Mouse (Mus musculus) intestine, postnatal 0 days (tissue): ENCODE data around the gene Hspb2. TPM values are rescaled to one million over a fixed set of nuclear protein-coding genes. Genes with fewer than 3 reads are reported as not detected.
A peak's percentile ranks its signal among the peaks of the same experiment; 100 is the strongest.

Experiments used
- ATAC-seq: fragments of 200-750 bp; cut with Nextera tagmentation; 2 replicates; pipeline ENCODE4 v1.8.0; 2017; ENCODE audit warnings: mild to moderate bottlenecking, moderate TSS enrichment, moderate library complexity
- H3K27ac ChIP-seq: fragments of 300-500 bp; sonication (generic); 2 replicates; pipeline ENCODE4 v1.5.1; 2014; ENCODE audit warnings: mild to moderate bottlenecking, low read depth, low read length, moderate library complexity
- H3K27me3 ChIP-seq: fragments of 300-500 bp; sonication (generic); replicated peaks from 2 replicates; pipeline ENCODE4 v1.6.1; 2014; ENCODE audit warnings: low read length, mixed read lengths; ENCODE audit not compliant: control insufficient read depth, insufficient read depth
- H3K36me3 ChIP-seq: fragments of 300-500 bp; sonication (generic); 2 replicates; pipeline ENCODE4 v1.6.1; 2014; ENCODE audit warnings: mild to moderate bottlenecking, moderate library complexity; ENCODE audit not compliant: control insufficient read depth, insufficient read depth
- H3K4me1 ChIP-seq: fragments of 300-500 bp; sonication (generic); replicated peaks from 2 replicates; pipeline ENCODE4 v1.6.1; 2014; ENCODE audit warnings: antibody characterized with exemption, low read length, mixed read lengths; ENCODE audit not compliant: control insufficient read depth, insufficient read depth
- H3K4me2 ChIP-seq: fragments of 300-500 bp; sonication (generic); replicated peaks from 2 replicates; pipeline ENCODE4 v1.6.1; 2014; ENCODE audit warnings: low read depth, mild to moderate bottlenecking, moderate library complexity
- H3K4me3 ChIP-seq: fragments of 300-500 bp; sonication (generic); 2 replicates; pipeline ENCODE4 v1.5.1; 2014; ENCODE audit warnings: low read depth, low read length
- H3K9ac ChIP-seq: fragments of 300-500 bp; sonication (generic); 2 replicates; pipeline ENCODE4 v1.6.1; 2014; ENCODE audit warnings: mild to moderate bottlenecking, low read depth, low read length
- H3K9me3 ChIP-seq: fragments of 300-500 bp; sonication (generic); 2 replicates; pipeline ENCODE4 v1.6.1; 2016; ENCODE audit warnings: mixed run types; ENCODE audit not compliant: control insufficient read depth
- CTCF ChIP-seq: sonication (generic); IDR thresholded peaks from 2 replicates; pipeline ENCODE4 v1.5.1; 2016; ENCODE audit warnings: low read depth, mild to moderate bottlenecking, control low read depth, antibody characterized with exemption, moderate library complexity
- WGBS: fragments of 180-500 bp; shearing (Covaris S2); extraction: QIAGEN DNeasy Blood & Tissue Kit; methylation state at CpG from one replicate; pipeline ENCODE4 v1.1.7; 2014; 5-methylcytosine and 5-hydroxymethylcytosine counted together
- polyA plus RNA-seq: library from polyadenylated mRNA; unstranded; fragments of >200 nt; fragmentation: Nextera tagmentation; extraction: Ambion mirVana; gene quantifications from 2 replicates; pipeline ENCODE4 v1.2.1, GENCODE M21; 2015

Hspb2 gene
- polyA plus RNA-seq, 1 experiment from 2014 or later, result 10.3 TPM

- Histone ChIP-seq H3K9ac (no peak overlapping the region), H3K27ac (no peak overlapping the region), H3K4me2 (no peak overlapping the region), H3K9me3 (no peaks in the 10 kb centered on the region), H3K4me3 (no peak overlapping the region), H3K27me3 (no peaks in the 10 kb centered on the region), H3K4me1 (0 out of 2 replicates have a peak, but pooled peaks cover 3% of the 10 kb centered on the region), H3K36me3 (peaks cover 5% of the 10 kb centered on the region; the same call in 1 of the 2 replicates)
- ATAC-seq, result no peak
- no peak for TF ChIP-seq CTCF
- 77% methylated on average over 3 of the region's 3 CpGs for WGBS
These were observed 9.9 kb downstream of the Hspb2 start for GRCm38 (mm10) chr9:50742261-50742660.

DNA sequence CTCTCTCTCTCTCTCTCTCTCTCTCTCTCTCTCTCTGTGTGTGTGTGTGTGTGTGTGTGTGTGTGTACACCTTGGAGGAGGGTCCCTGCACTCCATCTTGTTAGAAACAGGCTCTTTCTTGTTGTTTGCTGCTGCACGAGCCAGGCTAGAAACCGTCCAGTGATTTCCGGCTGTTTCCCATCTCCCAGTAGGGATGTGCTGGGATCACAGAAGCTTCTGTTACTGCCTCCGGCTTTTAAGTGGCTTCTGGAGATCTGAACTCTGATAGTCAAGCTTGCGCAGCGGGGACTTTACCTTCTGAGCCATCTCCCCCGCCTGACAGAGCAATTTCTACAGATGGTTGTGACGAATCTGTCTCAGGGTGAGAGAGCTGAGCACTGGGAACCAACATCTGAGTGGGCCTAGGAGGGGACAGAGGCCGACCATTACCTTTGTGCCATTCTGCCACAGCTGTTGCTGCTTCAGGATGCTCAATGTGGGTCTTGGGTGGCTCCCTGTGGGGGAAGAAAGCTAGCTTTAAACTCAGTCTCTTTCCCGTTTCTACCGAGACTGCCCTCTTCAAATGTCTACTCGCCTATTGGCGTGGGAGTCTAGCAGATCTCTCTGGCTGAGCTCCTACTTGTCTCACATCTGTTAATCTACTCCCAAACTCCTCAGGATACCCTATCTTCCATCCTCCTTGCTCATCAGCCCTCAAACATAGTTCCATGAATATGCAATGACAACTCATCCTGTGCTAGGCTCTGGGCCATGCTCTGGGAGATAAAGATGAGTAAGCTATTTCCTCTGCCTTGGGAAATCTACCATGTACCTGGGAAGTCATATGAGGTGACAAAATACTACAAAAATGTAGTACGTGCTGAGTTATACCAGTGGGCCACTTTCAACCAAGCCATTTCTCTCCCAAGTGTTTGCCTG is 11.0 kb downstream of the Hspb2 start:
- no peak overlapping the region for H3K4me2 ChIP-seq
- ATAC-seq, result no peak

GRCm38 (mm10) chr9:50738914-50739870 is 13.0 kb downstream of the Hspb2 start, which contains the start of gene Dixdc1:
Dixdc1 (minus strand) TSS chr9:50739517.
- peak within 1 kb of the TSS; percentile 57 for H3K4me2 ChIP-seq
- no peak within 1 kb of the TSS for H3K4me3 ChIP-seq
- H3K4me1 ChIP-seq, result no peaks in the 10 kb centered on the region
- peak; percentile 97 for ATAC-seq
- H3K27ac ChIP-seq, result no peak within 1 kb of the TSS
- no peak within 1 kb of the TSS for H3K9ac ChIP-seq
- peaks cover 5% of the 10 kb centered on the region; the same call in 1 of the 2 replicates for H3K36me3 ChIP-seq
- TF ChIP-seq CTCF, result no peak
- whole genome bisulfite sequencing, result 13% methylated on average over 36 of the region's 36 CpGs
- no peaks in the 10 kb centered on the region for H3K27me3 ChIP-seq
- H3K9me3 ChIP-seq, result no peaks in the 10 kb centered on the region

More for the DNA sequence above, 11.0 kb downstream of the Hspb2 start:
- TF ChIP-seq CTCF, result no peak
- H3K27me3 ChIP-seq, result no peaks in the 10 kb centered on the region
- H3K9ac ChIP-seq, result no peak overlapping the region
- 89% methylated on average over 14 of the region's 14 CpGs for WGBS
- no peak overlapping the region for H3K27ac ChIP-seq
- no peak overlapping the region for H3K4me3 ChIP-seq
- H3K9me3 ChIP-seq, result no peaks in the 10 kb centered on the region
- H3K4me1 ChIP-seq, result 0 out of 2 replicates have a peak, but pooled peaks cover 3% of the 10 kb centered on the region
- peaks cover 5% of the 10 kb centered on the region; the same call in 1 of the 2 replicates for H3K36me3 ChIP-seq

DNA sequence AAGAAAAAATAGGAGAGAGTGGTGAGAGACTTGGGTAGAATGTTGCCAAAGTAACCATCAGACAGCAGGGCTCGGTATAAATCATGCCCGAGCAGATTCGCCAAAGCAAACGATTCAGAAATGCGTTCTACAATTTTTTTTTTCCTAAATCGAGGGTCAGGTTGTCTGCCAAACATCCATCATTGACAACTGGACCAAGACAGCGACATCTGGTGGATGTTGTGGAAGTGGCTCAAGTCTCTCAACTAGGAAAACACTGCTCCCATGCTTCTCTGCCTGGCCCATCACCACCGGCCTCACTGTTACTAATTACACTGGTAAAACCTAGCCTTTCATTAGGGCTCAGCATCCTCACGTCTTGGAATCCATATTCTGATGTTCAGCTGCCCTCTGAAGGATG is 17.2 kb downstream of the Hspb2 start:
- H3K27me3 ChIP-seq, result no peaks in the 10 kb centered on the region
- no peak for ATAC-seq
- H3K4me2 ChIP-seq, result no peak overlapping the region
- peak; percentile 87 for TF ChIP-seq CTCF
- H3K36me3 ChIP-seq, result no peaks in the 10 kb centered on the region
- no peak overlapping the region for H3K27ac ChIP-seq
- 3% methylated on average over 9 of the region's 9 CpGs for WGBS
- no peak overlapping the region for H3K9ac ChIP-seq
- no peaks in the 10 kb centered on the region for H3K9me3 ChIP-seq
- H3K4me1 ChIP-seq, result no peaks in the 10 kb centered on the region
- no peak overlapping the region for H3K4me3 ChIP-seq

DNA sequence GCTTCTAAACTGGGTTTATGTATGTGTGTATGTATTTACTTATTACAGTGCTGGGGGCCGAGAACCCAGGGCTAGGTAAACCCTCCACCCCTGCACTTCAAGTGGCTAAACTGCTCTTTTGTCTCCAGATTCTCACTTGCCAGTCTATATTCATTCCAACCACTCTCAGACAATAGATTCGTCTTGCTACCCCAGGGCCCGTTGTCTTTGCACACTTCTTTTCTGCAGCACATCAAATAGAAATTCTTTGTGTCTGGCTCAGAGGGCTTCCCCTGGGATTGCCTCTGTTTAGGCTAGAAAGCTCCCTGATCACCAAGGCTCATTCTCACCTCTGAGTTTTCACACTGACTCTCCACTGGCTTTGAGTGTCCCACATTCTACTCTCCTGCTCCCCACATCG is 19.6 kb downstream of the Hspb2 start:
- Histone ChIP-seq H3K4me2 (no peak overlapping the region), H3K4me1 (no peaks in the 10 kb centered on the region), H3K27me3 (no peaks in the 10 kb centered on the region), H3K36me3 (no peaks in the 10 kb centered on the region), H3K27ac (no peak overlapping the region), H3K4me3 (no peak overlapping the region), H3K9ac (no peak overlapping the region), H3K9me3 (no peaks in the 10 kb centered on the region)
- TF ChIP-seq CTCF, result no peak
- WGBS, result 41% methylated on average over 4 of the region's 4 CpGs
- ATAC-seq, result no peak

DNA sequence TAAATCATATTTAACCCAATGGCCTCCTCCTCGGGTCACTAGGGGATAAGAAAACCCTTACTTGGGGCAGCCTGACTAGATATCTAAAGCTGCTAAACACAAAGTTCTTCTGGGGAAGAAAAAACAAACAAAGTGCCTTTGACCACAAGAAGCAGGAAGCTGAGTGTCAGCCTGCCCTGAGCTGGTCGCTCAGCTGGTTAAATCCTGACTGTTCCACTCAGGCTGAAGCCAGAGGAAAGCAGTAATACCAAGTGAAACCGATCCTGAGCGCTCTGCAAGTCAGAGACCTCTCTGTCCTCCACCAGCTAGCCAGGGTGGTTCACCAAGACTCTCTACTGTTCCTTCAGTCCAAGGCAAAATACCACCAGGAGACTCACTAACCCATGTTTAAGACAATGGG is 22.6 kb downstream of the Hspb2 start:
- TF ChIP-seq CTCF, result no peak
- no peaks in the 10 kb centered on the region for H3K9me3 ChIP-seq
- H3K4me1 ChIP-seq, result no peaks in the 10 kb centered on the region
- ATAC-seq, result no peak
- no peak overlapping the region for H3K4me2 ChIP-seq
- no peak overlapping the region for H3K4me3 ChIP-seq
- H3K9ac ChIP-seq, result no peak overlapping the region
- no peak overlapping the region for H3K27ac ChIP-seq
- WGBS, result 54% methylated on average over 4 of the region's 4 CpGs
- no peaks in the 10 kb centered on the region for H3K36me3 ChIP-seq
- no peaks in the 10 kb centered on the region for H3K27me3 ChIP-seq
